Mouse (Mus musculus): ENCODE measurements at regions not wholly inside any gene's neighbourhood (a gene's known extent, or its start where the extent isn't known, plus 50 kb on each side); places are given as distances from the start of the nearest gene placed in this dataset.
A peak's percentile ranks its signal among the peaks of the same experiment; 100 is the strongest.

- peak; percentile 55 for DNase-seq
Observed at GRCm38 (mm10) chr1:145707901-145708300, 786.7 kb upstream of the Brinp3 start.

Data from right cerebral cortex, adult 18-20 months (tissue).